In the genomic region with DNA sequence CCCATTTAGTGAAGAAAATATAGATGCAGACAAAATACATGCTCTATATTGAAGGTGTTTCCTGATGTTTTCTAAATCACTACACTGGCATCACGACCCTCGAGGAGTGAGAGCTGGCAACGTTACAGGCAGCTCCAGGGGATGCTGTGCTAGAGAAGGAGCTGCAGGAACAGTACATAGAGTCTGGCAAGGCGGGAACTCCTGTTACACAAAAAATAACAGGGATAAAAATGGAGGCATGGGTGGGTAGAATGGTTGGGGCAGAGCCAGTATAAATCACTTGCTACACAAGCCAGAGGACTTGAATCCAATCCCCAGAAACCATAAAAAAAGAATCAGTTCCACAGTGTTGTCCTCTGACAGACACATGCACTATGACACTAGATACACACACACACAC, we compare ENCODE assay signal across 25 mouse cellular contexts. TPM values are rescaled to one million over a fixed set of nuclear protein-coding genes. Genes with fewer than 3 reads are reported as not detected.
A peak's percentile ranks its signal among the peaks of the same experiment; 100 is the strongest.
DNase-seq lines count a peak whose midpoint lies in the region; ATAC-seq lines count a peak whose summit lies in the region.
"Had no signal": no experiment of that assay in that cellular context is flagged by ENCODE, and none has a peak within 500 bp of the region (broad histone marks: within the 10 kb centered on the region; RNA-seq: fewer than 3 reads in every experiment).

No protein-coding gene starts in this region.

- no peak for DNase-seq in frontal cortex, postnatal 14 days (ENCODE audit: low spot score in 2 of 2)
- DNase-seq in heart, adult 11 months = peak; percentile 71
- DNase-seq in heart, postnatal 4 days = no peak
- DNase-seq in left cerebral cortex, postnatal 36 days (ENCODE audit: low spot score in 2 of 2) = peak; percentile 27 to 38
- no peak for DNase-seq in left cerebral cortex, adult 11 months (ENCODE audit: low spot score)
- DNase-seq in 3T3-L1 (ENCODE audit: low read depth, low spot score) = peak; percentile 21
- DNase-seq in lung, adult 18-20 months = no peak
- DNase-seq: adrenal gland, postnatal 10 days; adrenal gland, postnatal 36 days; B cell, adult 2 months; cerebellum, adult 11 months; cerebellum, adult 2 months; cerebellum, adult 9-11 months; cerebellum, postnatal 25 days; forebrain, postnatal 0 days; gastrocnemius, adult 2 months; gastrocnemius, postnatal 14 days; heart, adult 18-20 months; heart, postnatal 10 days; heart, postnatal 36 days had no signal

- ATAC-seq in frontal cortex, adult (ENCODE audit: low TSS enrichment) = peak; percentile 70
- ATAC-seq: forebrain, embryonic 14.5 days; forebrain, postnatal 0 days; hindbrain, postnatal 0 days; inflammation-experienced regulatory T-cells, adult 6 months; Patski had no signal

- intact Hi-C loops in left cerebral cortex, postnatal 36 days (cut with DNase I) = loop anchor here (10.0 kb wide), 1 partner anchor 214 kb away; no protein-coding TSS in a partner anchor

RNA-seq across cellular contexts. Expression of a gene that starts 37.0 kb away (rescaled TPM):
- 10 to 100 TPM; 22.0 to 23.4 TPM for total RNA-seq in heart, postnatal 4 days (2021)
- 10 to 100 TPM; 91.3 to 93.9 TPM for total RNA-seq in left cerebral cortex, postnatal 36 days (2021)

Comparison
In these comparisons a context has a peak if more than half of its experiments do, and no peak if none do; other contexts are left out.
1. DNase-seq: peak in heart, adult 11 months (single experiment), left cerebral cortex, postnatal 36 days (2 of 2) and 3T3-L1 (single experiment); none in frontal cortex, postnatal 14 days (0 of 2), heart, postnatal 4 days (single experiment), left cerebral cortex, adult 11 months (single experiment) and lung, adult 18-20 months (0 of 2).